Mouse (Mus musculus): ENCODE data around the gene Fam186b. TPM values are rescaled to one million over a fixed set of nuclear protein-coding genes. Genes with fewer than 3 reads are reported as not detected.

Fam186b gene
- total and polyA plus RNA-seq, 3 experiments: 0.11 TPM; not detected in 2

GRCm38 (mm10) chr15:99332921-99333675 lies 37.4 kb upstream of the Fam186b start (continued):
- TF ChIP-seq UBTF (IDR thresholded peaks at IDR 0.05; ENCODE audit: borderline replicate concordance, insufficient read depth, low read depth, low read length): no peak
- TF ChIP-seq ZMIZ1 (IDR thresholded peaks at IDR 0.05; ENCODE audit: low read depth, low read length): no peak
- no peak for TF ChIP-seq GATA1 (IDR thresholded peaks at IDR 0.05; ENCODE audit: low read depth, low read length)
- peak; percentile 93; the same call in 1 of the 2 replicates for TF ChIP-seq CHD1 (IDR thresholded peaks at IDR 0.05; ENCODE audit: low read depth, low read length)

- no peak for TF ChIP-seq MEF2A (IDR thresholded peaks at IDR 0.05; ENCODE audit: extremely low read depth, insufficient replicate concordance, low read depth, low read length, poor library complexity, severe bottlenecking)
- no peak for TF ChIP-seq JUND (IDR thresholded peaks at IDR 0.05; ENCODE audit: low read depth, low read length)
- TF ChIP-seq GABPA (IDR thresholded peaks at IDR 0.05; ENCODE audit: low read depth, low read length): no peak
- TF ChIP-seq MXI1 (IDR thresholded peaks at IDR 0.05; ENCODE audit: low read depth, low read length): no peak
- TF ChIP-seq EP300 (IDR thresholded peaks at IDR 0.05; ENCODE audit: low read depth in 1 of 2, low read length in 2 of 2): no peak
- no peak for TF ChIP-seq ETS1 (IDR thresholded peaks at IDR 0.05; ENCODE audit: low read depth, low read length)
- TF ChIP-seq MYB (IDR thresholded peaks at IDR 0.05; ENCODE audit: low read depth, low read length): no peak
- TF ChIP-seq E2F4 (IDR thresholded peaks at IDR 0.05; ENCODE audit: borderline replicate concordance, low read depth, low read length): no peak
- TF ChIP-seq ZKSCAN1 (IDR thresholded peaks at IDR 0.05; ENCODE audit: low read depth, low read length): no peak
- no peak for TF ChIP-seq GATA1 (IDR thresholded peaks at IDR 0.05; ENCODE audit: low read depth, low read length)
- Histone ChIP-seq H3K9me3 (replicated peaks; ENCODE audit: insufficient read depth, low read length) (no peaks in the 10 kb centered on the region), H3K27me3 (ENCODE audit: control insufficient read depth in 1 of 2, insufficient read depth in 2 of 2, low read length in 2 of 2) (no peaks in the 10 kb centered on the region; a peak in 1 of 4 replicates), H3K9ac (ENCODE audit: control insufficient read depth, low read depth, low read length, poor library complexity, severe bottlenecking) (no peak overlapping the region), H3K36me3 (ENCODE audit: control insufficient read depth in 1 of 2, insufficient read depth in 2 of 2, low read length in 2 of 2) (peaks cover 0 to 25% of the 10 kb centered on the region in 2 experiments; a peak in 2 of 4 replicates), H3K27ac (ENCODE audit: control insufficient read depth, low read depth, low read length) (no peak overlapping the region), H3K79me2 (ENCODE audit: control insufficient read depth, insufficient read depth, low read length, poor library complexity) (no peaks in the 10 kb centered on the region), H3K4me3 (ENCODE audit: control insufficient read depth in 1 of 2, insufficient read depth in 1 of 2, low read depth in 2 of 2, low read length in 2 of 2) (no peak overlapping the region), H3K4me1 (ENCODE audit: control insufficient read depth in 1 of 2, insufficient read depth in 2 of 2, low read length in 2 of 2) (peaks cover 9 to 35% of the 10 kb centered on the region in 2 experiments)
- no peak for DNase-seq (ENCODE audit: low read depth, low spot score)
These were observed 36.4 kb upstream of the Fam186b start for GRCm38 (mm10) chr15:99332111-99332510.

DNA sequence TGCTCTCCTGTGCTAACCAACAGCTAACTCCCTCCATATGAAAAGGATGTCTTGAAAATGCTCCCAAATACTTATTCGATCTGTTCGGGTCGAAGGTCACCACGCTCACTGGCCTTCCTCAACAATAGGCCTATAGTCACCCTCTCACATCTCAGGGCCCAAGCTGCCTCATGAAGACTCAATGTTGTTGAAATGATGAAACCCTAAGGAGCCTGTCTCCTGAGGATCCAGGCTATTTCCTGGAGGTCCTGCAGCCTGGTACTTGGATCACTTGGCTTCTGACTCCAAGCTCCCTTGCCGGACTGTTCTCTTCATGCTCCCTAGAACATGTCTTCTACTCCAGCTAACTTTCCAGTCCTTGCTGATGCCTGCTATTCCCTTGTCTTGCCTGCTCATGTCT lies 35.7 kb upstream of the Fam186b start:
- Histone ChIP-seq H3K36me3 (ENCODE audit: control insufficient read depth in 1 of 2, insufficient read depth in 2 of 2, low read length in 2 of 2) (peaks cover 0 to 25% of the 10 kb centered on the region in 2 experiments; a peak in 2 of 4 replicates), H3K27me3 (ENCODE audit: control insufficient read depth in 1 of 2, insufficient read depth in 2 of 2, low read length in 2 of 2) (peaks cover 0 to under 1% of the 10 kb centered on the region in 2 experiments; a peak in 1 of 4 replicates), H3K79me2 (ENCODE audit: control insufficient read depth, insufficient read depth, low read length, poor library complexity) (no peaks in the 10 kb centered on the region), H3K4me1 (ENCODE audit: control insufficient read depth in 1 of 2, insufficient read depth in 2 of 2, low read length in 2 of 2) (peaks cover 9 to 35% of the 10 kb centered on the region in 2 experiments), H3K4me3 (ENCODE audit: control insufficient read depth in 1 of 2, insufficient read depth in 1 of 2, low read depth in 2 of 2, low read length in 2 of 2) (no peak overlapping the region), H3K9ac (ENCODE audit: control insufficient read depth, low read depth, low read length, poor library complexity, severe bottlenecking) (no peak overlapping the region), H3K27ac (ENCODE audit: control insufficient read depth, low read depth, low read length) (no peak overlapping the region), H3K9me3 (replicated peaks; ENCODE audit: insufficient read depth, low read length) (no peaks in the 10 kb centered on the region)
- DNase-seq (ENCODE audit: low read depth, low spot score): no peak
- TF ChIP-seq ZKSCAN1 (IDR thresholded peaks at IDR 0.05; ENCODE audit: low read depth, low read length): no peak
- no peak for TF ChIP-seq BHLHE40 (IDR thresholded peaks at IDR 0.05; ENCODE audit: borderline replicate concordance, low read depth, low read length)
- TF ChIP-seq POLR2AphosphoS2 (IDR thresholded peaks at IDR 0.05; ENCODE audit: low read length): no peak
- TF ChIP-seq MAX (IDR thresholded peaks at IDR 0.05; ENCODE audit: low read length): no peak
- TF ChIP-seq CHD1 (IDR thresholded peaks at IDR 0.05; ENCODE audit: low read depth, low read length): no peak
